Mouse (Mus musculus): Measurements from ENCODE around the gene Serpinb2.

Gene Serpinb2

GRCm38 (mm10) chr1:107511252-107511651 lies at the start of gene Serpinb2:
TSS of gene Serpinb2 (plus strand) at chr1:107511423.
- DNase-seq, result no peak

GRCm38 (mm10) chr1:107479909-107480308 lies 31.3 kb upstream of the Serpinb2 start:
- DNase-seq, result no peak

GRCm38 (mm10) chr1:107481452-107481851 lies 29.8 kb upstream of the Serpinb2 start:
- peak; percentile 37 to 73 for DNase-seq

GRCm38 (mm10) chr1:107489577-107489976 lies 21.6 kb upstream of the Serpinb2 start:
- peak; percentile 11 to 37 for DNase-seq

- DNase-seq, result peak; percentile 23 to 36
These were observed 14.4 kb upstream of the Serpinb2 start for GRCm38 (mm10) chr1:107496789-107497188.

- DNase-seq, result no peak
These were observed 9.2 kb upstream of the Serpinb2 start for GRCm38 (mm10) chr1:107502025-107502424.

- no peak for DNase-seq
These were observed 7.9 kb upstream of the Serpinb2 start for GRCm38 (mm10) chr1:107503294-107503693.

GRCm38 (mm10) chr1:107505898-107506562 lies 5.2 kb upstream of the Serpinb2 start:
- no peak for DNase-seq

GRCm38 (mm10) chr1:107512194-107513138 lies 1.2 kb downstream of the Serpinb2 start:
- DNase-seq, result no peak

GRCm38 (mm10) chr1:107513530-107513929 lies 2.3 kb downstream of the Serpinb2 start:
- no peak for DNase-seq

- no peak for DNase-seq
These were observed 4.7 kb downstream of the Serpinb2 start for GRCm38 (mm10) chr1:107515839-107516498.

GRCm38 (mm10) chr1:107525592-107525991 lies 14.4 kb downstream of the Serpinb2 start:
- no peak for DNase-seq

GRCm38 (mm10) chr1:107528325-107529078 lies 17.3 kb downstream of the Serpinb2 start:
- DNase-seq, result no peak

GRCm38 (mm10) chr1:107529365-107530052 lies 18.3 kb downstream of the Serpinb2 start:
- no peak for DNase-seq

- no peak for DNase-seq
These were observed 22.5 kb downstream of the Serpinb2 start for GRCm38 (mm10) chr1:107533736-107534135.

- no peak for DNase-seq
These were observed 26.2 kb downstream of the Serpinb2 start for GRCm38 (mm10) chr1:107537435-107537834.

- no peak for DNase-seq
These were observed 48.3 kb downstream of the Serpinb2 start for GRCm38 (mm10) chr1:107559494-107559893.

GRCm38 (mm10) chr1:107562110-107562509 lies 50.9 kb downstream of the Serpinb2 start:
- no peak for DNase-seq

GRCm38 (mm10) chr1:107565644-107566043 lies 54.4 kb downstream of the Serpinb2 start:
- DNase-seq, result no peak

GRCm38 (mm10) chr1:107576094-107576493 lies 64.9 kb downstream of the Serpinb2 start:
- no peak for DNase-seq

GRCm38 (mm10) chr1:107577514-107577913 lies 66.3 kb downstream of the Serpinb2 start:
- no peak for DNase-seq

- no peak for DNase-seq
These were observed 70.0 kb downstream of the Serpinb2 start for GRCm38 (mm10) chr1:107581220-107581619.
